Mouse (Mus musculus) CH12.LX (cell line): ENCODE measurements around the gene Dna2. TPM values are rescaled to one million over a fixed set of nuclear protein-coding genes. Genes with fewer than 3 reads are reported as not detected.

ENCODE experiments used
- DNase-seq: peaks from one replicate; pipeline ENCODE4 v3.0.0-alpha.2; 2013; ENCODE audit errors: extremely low read depth
- H3K27ac ChIP-seq: 2 replicates; pipeline ENCODE4 v1.5.1; 2012; ENCODE audit warnings: low read depth, mild to moderate bottlenecking, control low read depth, moderate library complexity; ENCODE audit not compliant: insufficient read depth
- H3K27me3 ChIP-seq: replicated peaks from 2 replicates; pipeline ENCODE3; 2012; ENCODE audit warnings: inconsistent platforms
- H3K36me3 ChIP-seq, 2 experiments: replicated peaks in 1 of 2; 2 replicates each; pipeline versions ENCODE3 to v1.6.1; 2012; ENCODE audit warnings: inconsistent platforms in 1 of 2, low read length in 1 of 2, mild to moderate bottlenecking in 1 of 2, mixed read lengths in 1 of 2, moderate library complexity in 1 of 2; ENCODE audit not compliant: control insufficient read depth in 1 of 2, insufficient read depth in 1 of 2
- H3K4me1 ChIP-seq, 2 experiments: 2 replicates each; pipeline ENCODE4 v1.6.1; 2012; ENCODE audit warnings: inconsistent platforms in 1 of 2, moderate library complexity in 1 of 2; ENCODE audit not compliant: insufficient read depth in 2 of 2, control insufficient read depth in 1 of 2
- H3K4me2 ChIP-seq: 2 replicates; pipeline ENCODE4 v1.6.1; 2012; ENCODE audit warnings: low read depth, mild to moderate bottlenecking, control low read depth; ENCODE audit not compliant: poor library complexity, insufficient read depth, severe bottlenecking
- H3K4me3 ChIP-seq, 3 experiments: fragments of 150-350 bp in 1 of 3; sonication (generic) in 1 of 3; replicated peaks in 1 of 3; 2 replicates each; pipeline versions ENCODE3 to v1.5.1; 2011 to 2012; ENCODE audit warnings: low read depth in 2 of 3, low read length in 2 of 3, mild to moderate bottlenecking in 2 of 3, moderate library complexity in 2 of 3, control low read depth in 1 of 3, improper control_type of control experiment in 1 of 3, inconsistent platforms in 1 of 3, mixed read lengths in 1 of 3; ENCODE audit not compliant: poor library complexity in 1 of 3
- H3K79me2 ChIP-seq: replicated peaks from 2 replicates; pipeline ENCODE4 v1.6.1; 2012; ENCODE audit warnings: mild to moderate bottlenecking, moderate library complexity; ENCODE audit not compliant: control insufficient read depth, poor library complexity, insufficient read depth, severe bottlenecking; ENCODE audit errors: extremely low read depth
- H3K9ac ChIP-seq: 2 replicates; pipeline ENCODE4 v1.6.1; 2012; ENCODE audit warnings: low read depth, mild to moderate bottlenecking, control low read depth, moderate library complexity; ENCODE audit not compliant: insufficient read depth
- H3K9me3 ChIP-seq: replicated peaks from 2 replicates; pipeline ENCODE3; 2012; ENCODE audit warnings: low read length, inconsistent platforms, mixed read lengths
- BHLHE40 ChIP-seq: IDR thresholded peaks from 2 replicates; pipeline ENCODE4 v1.6.1; 2011; ENCODE audit warnings: mild to moderate bottlenecking, low read depth, low read length, improper control_type of control experiment
- CHD1 ChIP-seq: IDR thresholded peaks from 2 replicates; pipeline ENCODE4 v1.6.1; 2012; ENCODE audit warnings: low read depth, low read length, improper control_type of control experiment, inconsistent platforms
- CHD2 ChIP-seq: IDR thresholded peaks from 2 replicates; pipeline ENCODE4 v1.6.1; 2011; ENCODE audit warnings: low read length, improper control_type of control experiment
- CTCF ChIP-seq, 2 experiments: IDR thresholded peaks in 1 of 2; conservative IDR thresholded peaks in 1 of 2; 2 replicates each; pipeline ENCODE4 v1.5.1; 2011 to 2012; ENCODE audit warnings: low read depth in 2 of 2, low read length in 2 of 2, improper control_type of control experiment in 1 of 2, inconsistent platforms in 1 of 2, mild to moderate bottlenecking in 1 of 2, moderate library complexity in 1 of 2
- E2F4 ChIP-seq: IDR thresholded peaks from 2 replicates; pipeline ENCODE4 v1.6.1; 2011; ENCODE audit warnings: low read depth, low read length, improper control_type of control experiment; ENCODE audit not compliant: insufficient replicate concordance
- ELF1 ChIP-seq: IDR thresholded peaks from 2 replicates; pipeline ENCODE4 v1.6.1; 2014; ENCODE audit warnings: low read depth, mild to moderate bottlenecking, inconsistent platforms, low read length, improper control_type of control experiment
- EP300 ChIP-seq: IDR thresholded peaks from 2 replicates; pipeline ENCODE4 v1.6.1; 2011; ENCODE audit warnings: low read length, improper control_type of control experiment
- MAFK ChIP-seq: IDR thresholded peaks from 2 replicates; pipeline ENCODE4 v1.6.1; 2011; ENCODE audit warnings: low read length, improper control_type of control experiment; ENCODE audit not compliant: insufficient replicate concordance
- MAZ ChIP-seq: IDR thresholded peaks from 2 replicates; pipeline ENCODE4 v1.6.1; 2012; ENCODE audit warnings: low read depth, mild to moderate bottlenecking, inconsistent platforms, low read length, improper control_type of control experiment, moderate library complexity
- NELFE ChIP-seq: IDR thresholded peaks from 2 replicates; pipeline ENCODE4 v1.6.1; 2011; ENCODE audit warnings: low read depth, low read length, improper control_type of control experiment
- NRF1 ChIP-seq: IDR thresholded peaks from 2 replicates; pipeline ENCODE4 v1.6.1; 2014; ENCODE audit warnings: low read depth, mild to moderate bottlenecking, inconsistent platforms, low read length, improper control_type of control experiment, moderate library complexity
- PAX5 ChIP-seq: IDR thresholded peaks from 2 replicates; pipeline ENCODE4 v1.6.1; 2012; ENCODE audit warnings: low read length, inconsistent platforms, mixed read lengths
- SMC3 ChIP-seq: IDR thresholded peaks from 2 replicates; pipeline ENCODE4 v1.6.1; 2011; ENCODE audit warnings: low read depth, low read length, improper control_type of control experiment
- TCF12 ChIP-seq: IDR thresholded peaks from 2 replicates; pipeline ENCODE4 v1.6.1; 2014; ENCODE audit warnings: low read depth, mild to moderate bottlenecking, inconsistent platforms, low read length, improper control_type of control experiment
- ZC3H11A ChIP-seq: IDR thresholded peaks from 2 replicates; pipeline ENCODE4 v1.6.1; 2012; ENCODE audit warnings: low read depth, mild to moderate bottlenecking, inconsistent platforms, low read length, improper control_type of control experiment
- ZKSCAN1 ChIP-seq: IDR thresholded peaks from 2 replicates; pipeline ENCODE4 v1.6.1; 2012; ENCODE audit warnings: low read depth, inconsistent platforms, low read length, improper control_type of control experiment, borderline replicate concordance
- dilution Hi-C: fragments of 300-500 bp; cut with MboI; formaldehyde crosslinking; loops from 2 replicates; pipeline ENCODE4 v1.14.3; 2020; ENCODE audit warnings: low sequenced_read_pairs; ENCODE audit not compliant: extremely low pct_unique_long_range_greater_than_20kb, extremely low pct_ligation_motif_present
- in situ Hi-C: fragments of 300-500 bp; cut with MboI; formaldehyde crosslinking; loops from 3 replicates; pipeline ENCODE4 v1.14.3; 2019; ENCODE audit warnings: low sequenced_read_pairs, low pct_ligation_motif_present, low pct_unique_long_range_greater_than_20kb, mixed read lengths
- polyA plus RNA-seq: library from polyadenylated mRNA; unstranded; fragments of >175 nt; gene quantifications from 2 replicates; pipeline ENCODE4 v1.2.1, GENCODE M21; 2012; ENCODE audit warnings: low read depth; ENCODE audit not compliant: insufficient read length
- total RNA-seq, 2 experiments: library from RNA; depleted of rRNA; stranded (reverse); fragments of 300-350 nt in 1 of 2; fragments of >200 nt in 1 of 2; gene quantifications; 2 replicates each; pipeline ENCODE4 v1.2.3; 2012 to 2014

Gene Dna2
- total and polyA plus RNA-seq, 3 experiments = 31.7 to 38.6 (median 33.4) TPM

GRCm38 (mm10) chr10:63014168-63014567 lies 67.3 kb downstream of the Dna2 start:
- Histone ChIP-seq H3K9me3 (no peaks in the 10 kb centered on the region), H3K4me3 (no peak overlapping the region), H3K27ac (no peak overlapping the region), H3K36me3 (peaks cover 58 to 90% of the 10 kb centered on the region in 2 experiments), H3K27me3 (no peaks in the 10 kb centered on the region), H3K4me1 (peaks cover 0 to 3% of the 10 kb centered on the region in 2 experiments; a peak in 1 of 4 replicates), H3K79me2 (peaks cover 17% of the 10 kb centered on the region), H3K9ac (no peak overlapping the region), H3K4me2 (no peak overlapping the region)
- dilution Hi-C loops (no loop called here), in situ Hi-C loops (no loop called here)
- DNase-seq = no peak
- no peak for TF ChIP-seq ZKSCAN1
- no peak for TF ChIP-seq PAX5
- TF ChIP-seq CHD2 = no peak
- TF ChIP-seq SMC3 = no peak
- no peak for TF ChIP-seq BHLHE40
- no peak for TF ChIP-seq TCF12
- no peak for TF ChIP-seq MAZ
- no peak for TF ChIP-seq NELFE
- TF ChIP-seq ZC3H11A = no peak
- no peak for TF ChIP-seq NRF1

DNA sequence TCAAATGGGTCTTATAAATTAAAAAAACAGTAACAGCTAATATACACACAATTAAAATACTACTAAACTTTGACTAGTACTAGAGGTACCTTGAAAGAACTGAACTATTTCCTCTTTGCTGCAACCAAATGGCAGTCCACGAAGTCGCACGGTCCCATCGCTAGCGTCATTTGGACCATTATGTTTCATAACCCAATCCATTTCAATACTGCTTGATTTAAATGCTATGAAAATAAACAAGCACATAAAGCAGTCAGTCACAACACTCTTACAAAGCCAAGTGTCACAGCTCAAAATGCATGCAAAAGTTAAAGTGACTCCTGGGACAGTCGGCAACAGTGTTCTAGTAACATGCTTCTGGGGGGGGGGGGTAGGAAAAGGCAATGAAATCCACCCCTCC lies 72.5 kb downstream of the Dna2 start:
- TF ChIP-seq EP300 = no peak
- TF ChIP-seq PAX5 = no peak
- no peak for TF ChIP-seq SMC3
- TF ChIP-seq MAFK = no peak
- no peak for TF ChIP-seq NRF1
- no peak for TF ChIP-seq CHD2
- no peak for TF ChIP-seq E2F4
- TF ChIP-seq ZC3H11A = no peak
- no peak for TF ChIP-seq CTCF (conservative IDR thresholded peaks at IDR 0.05 in 1 of 2, IDR thresholded peaks at IDR 0.05 in 1 of 2; ENCODE audit: low read depth in 2 of 2, low read length in 2 of 2)
- peaks cover 26 to 47% of the 10 kb centered on the region in 2 experiments for H3K36me3 ChIP-seq
- H3K27ac ChIP-seq = no peak overlapping the region
- dilution Hi-C loops = no loop called here
- in situ Hi-C loops = no loop called here
- no peak overlapping the region for H3K4me3 ChIP-seq
- no peaks in the 10 kb centered on the region for H3K27me3 ChIP-seq
- H3K4me1 ChIP-seq = peaks cover 2 to 25% of the 10 kb centered on the region in 2 experiments; a peak in 3 of 4 replicates
- no peak for DNase-seq
- no peaks in the 10 kb centered on the region for H3K9me3 ChIP-seq
- H3K79me2 ChIP-seq = peaks cover 57% of the 10 kb centered on the region
- H3K9ac ChIP-seq = no peak overlapping the region
- H3K4me2 ChIP-seq = no peak overlapping the region

DNA sequence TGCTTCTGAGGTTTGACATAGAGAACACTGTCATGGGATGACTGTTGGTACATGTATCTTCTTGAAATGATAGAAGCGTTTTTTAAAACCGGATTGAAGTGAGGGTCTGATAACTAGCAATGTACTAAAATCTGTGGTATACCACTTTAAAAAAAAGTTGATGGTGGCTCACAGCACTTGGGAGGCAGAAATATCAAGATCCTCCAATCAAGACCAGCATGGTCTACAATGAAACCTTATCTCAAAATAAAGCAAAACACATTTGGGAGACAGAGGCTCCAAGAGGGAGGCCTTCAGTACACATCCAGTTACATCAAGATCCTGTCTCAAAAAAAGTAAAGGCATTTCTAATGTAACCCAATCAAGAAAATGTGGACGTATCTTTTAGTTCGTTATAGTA lies 74.9 kb downstream of the Dna2 start:
- TF ChIP-seq CHD1 (no peak), ELF1 (no peak)
- Histone ChIP-seq H3K4me1 (peaks cover 4 to 40% of the 10 kb centered on the region in 2 experiments; a peak in 3 of 4 replicates), H3K36me3 (peaks cover 11 to 23% of the 10 kb centered on the region in 2 experiments), H3K9me3 (no peaks in the 10 kb centered on the region), H3K27ac (no peak overlapping the region), H3K27me3 (no peaks in the 10 kb centered on the region), H3K4me3 (peak overlapping the region; percentile 31 to 95 (median 91)), H3K4me2 (peak overlapping the region; percentile 91), H3K79me2 (peaks cover 54% of the 10 kb centered on the region), H3K9ac (peak overlapping the region; percentile 96)
- in situ Hi-C loops = no loop called here
- dilution Hi-C loops = no loop called here
- DNase-seq = no peak
